Mouse (Mus musculus): Measurements from ENCODE around the gene Fbxo42. TPM values are rescaled to one million over a fixed set of nuclear protein-coding genes. Genes with fewer than 3 reads are reported as not detected.

Gene Fbxo42
- polyA plus RNA-seq, 1 experiment from 2014 or later, result 18.0 TPM

GRCm38 (mm10) chr4:141159093-141159492, 11.4 kb downstream of the Fbxo42 start:
- peaks cover 80% of the 10 kb centered on the region for H3K4me1 ChIP-seq (ENCODE audit: control insufficient read depth, low read depth, low read length)
- peak overlapping the region; percentile 46 for H3K9ac ChIP-seq (ENCODE audit: low read depth, low read length)
- WGBS (ENCODE audit: insufficient replicate concordance), result 14% methylated on average over 11 of the region's 11 CpGs
- no peaks in the 10 kb centered on the region for H3K9me3 ChIP-seq (replicated peaks; ENCODE audit: control insufficient read depth, low read length)
- H3K27me3 ChIP-seq (ENCODE audit: control insufficient read depth, insufficient read depth, low read depth, low read length), result no peaks in the 10 kb centered on the region
- no peak for ATAC-seq (ENCODE audit: low read depth)
- H3K4me3 ChIP-seq (ENCODE audit: low read depth, low read length), result peak overlapping the region; percentile 13; the same call in 1 of the 2 replicates
- peak overlapping the region; percentile 82 for H3K27ac ChIP-seq (ENCODE audit: low read length)
- peak overlapping the region; percentile 38 for H3K4me2 ChIP-seq (ENCODE audit: low read depth, low read length)
- no peaks in the 10 kb centered on the region for H3K36me3 ChIP-seq (ENCODE audit: control insufficient read depth, insufficient read depth)

- no peaks in the 10 kb centered on the region for H3K9me3 ChIP-seq (replicated peaks; ENCODE audit: control insufficient read depth, low read length)
- H3K27me3 ChIP-seq (ENCODE audit: control insufficient read depth, insufficient read depth, low read depth, low read length), result no peaks in the 10 kb centered on the region
- H3K4me1 ChIP-seq (ENCODE audit: control insufficient read depth, low read depth, low read length), result peaks cover 76% of the 10 kb centered on the region
- ATAC-seq (ENCODE audit: low read depth), result no peak
- H3K36me3 ChIP-seq (ENCODE audit: control insufficient read depth, insufficient read depth), result no peaks in the 10 kb centered on the region; the same call in 1 of the 2 replicates
- no peak overlapping the region for H3K4me3 ChIP-seq (ENCODE audit: low read depth, low read length)
- H3K27ac ChIP-seq (ENCODE audit: low read length), result peak overlapping the region; percentile 82
- no peak overlapping the region for H3K9ac ChIP-seq (ENCODE audit: low read depth, low read length)
- no peak overlapping the region for H3K4me2 ChIP-seq (ENCODE audit: low read depth, low read length)
- WGBS (ENCODE audit: insufficient replicate concordance), result 41% methylated on average over 5 of the region's 5 CpGs
These were observed 12.0 kb downstream of the Fbxo42 start for GRCm38 (mm10) chr4:141159666-141160065.

GRCm38 (mm10) chr4:141160193-141160592, 12.5 kb downstream of the Fbxo42 start:
- ATAC-seq (ENCODE audit: low read depth), result no peak
- Histone ChIP-seq H3K9me3 (replicated peaks; ENCODE audit: control insufficient read depth, low read length) (no peaks in the 10 kb centered on the region), H3K9ac (ENCODE audit: low read depth, low read length) (no peak overlapping the region), H3K27me3 (ENCODE audit: control insufficient read depth, insufficient read depth, low read depth, low read length) (no peaks in the 10 kb centered on the region), H3K4me3 (ENCODE audit: low read depth, low read length) (no peak overlapping the region), H3K27ac (ENCODE audit: low read length) (peak overlapping the region; percentile 96), H3K4me2 (ENCODE audit: low read depth, low read length) (no peak overlapping the region), H3K36me3 (ENCODE audit: control insufficient read depth, insufficient read depth) (no peaks in the 10 kb centered on the region; the same call in 1 of the 2 replicates), H3K4me1 (ENCODE audit: control insufficient read depth, low read depth, low read length) (peaks cover 71% of the 10 kb centered on the region)
- WGBS (ENCODE audit: insufficient replicate concordance), result 74% methylated on average over 4 of the region's 4 CpGs

- Histone ChIP-seq H3K9me3 (replicated peaks; ENCODE audit: control insufficient read depth, low read length) (no peaks in the 10 kb centered on the region), H3K4me2 (ENCODE audit: low read depth, low read length) (peak overlapping the region; percentile 69), H3K4me3 (ENCODE audit: low read depth, low read length) (peak overlapping the region; percentile 36), H3K27me3 (ENCODE audit: control insufficient read depth, insufficient read depth, low read depth, low read length) (no peaks in the 10 kb centered on the region), H3K27ac (ENCODE audit: low read length) (peak overlapping the region; percentile 96), H3K9ac (ENCODE audit: low read depth, low read length) (peak overlapping the region; percentile 44), H3K4me1 (ENCODE audit: control insufficient read depth, low read depth, low read length) (peaks cover 67% of the 10 kb centered on the region), H3K36me3 (ENCODE audit: control insufficient read depth, insufficient read depth) (no peaks in the 10 kb centered on the region; the same call in 1 of the 2 replicates)
- WGBS (ENCODE audit: insufficient replicate concordance), result 18% methylated on average over 6 of the region's 6 CpGs
- peak; percentile 92 for ATAC-seq (ENCODE audit: low read depth)
These were observed 14.0 kb downstream of the Fbxo42 start for GRCm38 (mm10) chr4:141161699-141162208.

- Histone ChIP-seq H3K36me3 (ENCODE audit: control insufficient read depth, insufficient read depth) (peaks cover 5% of the 10 kb centered on the region), H3K27ac (ENCODE audit: low read length) (peak overlapping the region; percentile 96), H3K27me3 (ENCODE audit: control insufficient read depth, insufficient read depth, low read depth, low read length) (no peaks in the 10 kb centered on the region), H3K4me1 (ENCODE audit: control insufficient read depth, low read depth, low read length) (peaks cover 51% of the 10 kb centered on the region), H3K9me3 (replicated peaks; ENCODE audit: control insufficient read depth, low read length) (no peaks in the 10 kb centered on the region), H3K4me3 (ENCODE audit: low read depth, low read length) (no peak overlapping the region), H3K4me2 (ENCODE audit: low read depth, low read length) (no peak overlapping the region), H3K9ac (ENCODE audit: low read depth, low read length) (no peak overlapping the region)
- 85% methylated on average over 5 of the region's 5 CpGs for WGBS (ENCODE audit: insufficient replicate concordance)
- ATAC-seq (ENCODE audit: low read depth), result no peak
These were observed 16.0 kb downstream of the Fbxo42 start for GRCm38 (mm10) chr4:141163729-141164128.

- ATAC-seq (ENCODE audit: low read depth), result no peak
- no peaks in the 10 kb centered on the region for H3K27me3 ChIP-seq (ENCODE audit: control insufficient read depth, insufficient read depth, low read depth, low read length)
- WGBS (ENCODE audit: insufficient replicate concordance), result 80% methylated on average over 8 of the region's 8 CpGs
These were observed 18.1 kb downstream of the Fbxo42 start for GRCm38 (mm10) chr4:141165744-141166292.

GRCm38 (mm10) chr4:141167156-141167555, 19.4 kb downstream of the Fbxo42 start:
- Histone ChIP-seq H3K4me1 (ENCODE audit: control insufficient read depth, low read depth, low read length) (peaks cover 17% of the 10 kb centered on the region), H3K4me3 (ENCODE audit: low read depth, low read length) (no peak overlapping the region), H3K4me2 (ENCODE audit: low read depth, low read length) (no peak overlapping the region), H3K9me3 (replicated peaks; ENCODE audit: control insufficient read depth, low read length) (no peaks in the 10 kb centered on the region), H3K36me3 (ENCODE audit: control insufficient read depth, insufficient read depth) (peaks cover 27% of the 10 kb centered on the region), H3K9ac (ENCODE audit: low read depth, low read length) (no peak overlapping the region), H3K27ac (ENCODE audit: low read length) (no peak overlapping the region), H3K27me3 (ENCODE audit: control insufficient read depth, insufficient read depth, low read depth, low read length) (no peaks in the 10 kb centered on the region)
- no peak for ATAC-seq (ENCODE audit: low read depth)
- WGBS (ENCODE audit: insufficient replicate concordance), result 92% methylated on average over 3 of the region's 3 CpGs

More at GRCm38 (mm10) chr4:141165744-141166292, 18.1 kb downstream of the Fbxo42 start:
- Histone ChIP-seq H3K4me2 (ENCODE audit: low read depth, low read length) (no peak overlapping the region), H3K36me3 (ENCODE audit: control insufficient read depth, insufficient read depth) (peaks cover 15% of the 10 kb centered on the region), H3K4me1 (ENCODE audit: control insufficient read depth, low read depth, low read length) (peaks cover 30% of the 10 kb centered on the region), H3K4me3 (ENCODE audit: low read depth, low read length) (no peak overlapping the region), H3K27ac (ENCODE audit: low read length) (no peak overlapping the region), H3K9ac (ENCODE audit: low read depth, low read length) (no peak overlapping the region), H3K9me3 (replicated peaks; ENCODE audit: control insufficient read depth, low read length) (no peaks in the 10 kb centered on the region)

- Histone ChIP-seq H3K4me3 (ENCODE audit: low read depth, low read length) (no peak overlapping the region), H3K4me2 (ENCODE audit: low read depth, low read length) (no peak overlapping the region), H3K27me3 (ENCODE audit: control insufficient read depth, insufficient read depth, low read depth, low read length) (no peaks in the 10 kb centered on the region), H3K27ac (ENCODE audit: low read length) (no peak overlapping the region), H3K9ac (ENCODE audit: low read depth, low read length) (no peak overlapping the region), H3K4me1 (ENCODE audit: control insufficient read depth, low read depth, low read length) (no peaks in the 10 kb centered on the region; the same call in 1 of the 2 replicates), H3K9me3 (replicated peaks; ENCODE audit: control insufficient read depth, low read length) (no peaks in the 10 kb centered on the region), H3K36me3 (ENCODE audit: control insufficient read depth, insufficient read depth) (peaks cover 31% of the 10 kb centered on the region)
- no peak for ATAC-seq (ENCODE audit: low read depth)
- 85% methylated on average over 8 of the region's 8 CpGs for WGBS (ENCODE audit: insufficient replicate concordance)
These were observed 24.4 kb downstream of the Fbxo42 start for GRCm38 (mm10) chr4:141172121-141172520.

GRCm38 (mm10) chr4:141175783-141176182, 28.1 kb downstream of the Fbxo42 start:
- 83% methylated on average over 5 of the region's 5 CpGs for WGBS (ENCODE audit: insufficient replicate concordance)
- Histone ChIP-seq H3K9ac (ENCODE audit: low read depth, low read length) (no peak overlapping the region), H3K4me2 (ENCODE audit: low read depth, low read length) (no peak overlapping the region), H3K27ac (ENCODE audit: low read length) (no peak overlapping the region), H3K4me1 (ENCODE audit: control insufficient read depth, low read depth, low read length) (no peaks in the 10 kb centered on the region; the same call in 1 of the 2 replicates), H3K9me3 (replicated peaks; ENCODE audit: control insufficient read depth, low read length) (no peaks in the 10 kb centered on the region), H3K36me3 (ENCODE audit: control insufficient read depth, insufficient read depth) (peaks cover 28% of the 10 kb centered on the region), H3K4me3 (ENCODE audit: low read depth, low read length) (no peak overlapping the region), H3K27me3 (ENCODE audit: control insufficient read depth, insufficient read depth, low read depth, low read length) (no peaks in the 10 kb centered on the region)
- ATAC-seq (ENCODE audit: low read depth), result no peak
